Mouse (Mus musculus) forebrain, embryonic 11.5 days (tissue): ENCODE results near the gene Klf13. TPM values are rescaled to one million over a fixed set of nuclear protein-coding genes. Genes with fewer than 3 reads are reported as not detected.

Source experiments
- ATAC-seq: fragments of 200-750 bp; cut with Nextera tagmentation; replicated peaks from 2 replicates; pipeline ENCODE4 v1.8.0; 2017; ENCODE audit warnings: moderate TSS enrichment; ENCODE audit not compliant: low FRiP score
- DNase-seq: peaks from one replicate; pipeline ENCODE4 v3.0.0-alpha.2; 2017; ENCODE audit warnings: low spot score
- H3K27ac ChIP-seq: fragments of 300-500 bp; sonication (generic); 2 replicates; pipeline ENCODE4 v1.5.1; 2014; ENCODE audit warnings: low read depth, low read length
- H3K27me3 ChIP-seq: fragments of 300-500 bp; sonication (generic); 2 replicates; pipeline ENCODE4 v1.6.1; 2014; ENCODE audit warnings: mild to moderate bottlenecking, low read length, mixed read lengths; ENCODE audit not compliant: control insufficient read depth, insufficient read depth
- H3K36me3 ChIP-seq: fragments of 300-500 bp; sonication (generic); 2 replicates; pipeline ENCODE4 v1.6.1; 2014; ENCODE audit warnings: mild to moderate bottlenecking, low read length, moderate library complexity, mixed read lengths; ENCODE audit not compliant: control insufficient read depth, insufficient read depth
- H3K4me1 ChIP-seq: fragments of 300-500 bp; sonication (generic); replicated peaks from 2 replicates; pipeline ENCODE4 v1.6.1; 2014; ENCODE audit warnings: low read length, mixed read lengths; ENCODE audit not compliant: control insufficient read depth, insufficient read depth
- H3K4me2 ChIP-seq: fragments of 300-500 bp; sonication (generic); 2 replicates; pipeline ENCODE4 v1.6.1; 2014; ENCODE audit warnings: low read depth, mild to moderate bottlenecking, low read length, moderate library complexity, mixed read lengths; ENCODE audit not compliant: severe bottlenecking
- H3K4me3 ChIP-seq: fragments of 300-500 bp; sonication (generic); 2 replicates; pipeline ENCODE4 v1.5.1; 2014; ENCODE audit warnings: low read depth, low read length
- H3K9ac ChIP-seq: fragments of 300-500 bp; sonication (generic); 2 replicates; pipeline ENCODE4 v1.6.1; 2014; ENCODE audit warnings: low read length
- H3K9me3 ChIP-seq: fragments of 300-500 bp; sonication (generic); 2 replicates; pipeline ENCODE4 v1.6.1; 2016; ENCODE audit warnings: low read length, mixed read lengths; ENCODE audit not compliant: control insufficient read depth
- WGBS: fragments of 180-500 bp; shearing (Covaris S2); extraction: QIAGEN DNeasy Blood & Tissue Kit; methylation state at CpG from one replicate; pipeline ENCODE4 v1.1.7; 2014; 5-methylcytosine and 5-hydroxymethylcytosine counted together
- polyA plus RNA-seq: library from polyadenylated mRNA; unstranded; fragments of >200 nt; fragmentation: Nextera tagmentation; extraction: Ambion mirVana; gene quantifications from 2 replicates; pipeline ENCODE4 v1.2.1, GENCODE M21; 2014

Gene Klf13
- polyA plus RNA-seq, 1 experiment from 2014 or later: 26.6 TPM

- H3K27me3 ChIP-seq: no peaks in the 10 kb centered on the region
- DNase-seq (no peak), ATAC-seq (no peak)
- no peaks in the 10 kb centered on the region; the same call in 1 of the 2 replicates for H3K4me1 ChIP-seq
- H3K4me2 ChIP-seq: no peak overlapping the region
- H3K27ac ChIP-seq: no peak overlapping the region
- no peaks in the 10 kb centered on the region for H3K36me3 ChIP-seq
- no peak overlapping the region for H3K9ac ChIP-seq
- no peaks in the 10 kb centered on the region for H3K9me3 ChIP-seq
- WGBS: 49% methylated on average over 3 of the region's 3 CpGs
- no peak overlapping the region for H3K4me3 ChIP-seq
These were observed 31.2 kb upstream of the Klf13 start for GRCm38 (mm10) chr7:63969941-63970340.

GRCm38 (mm10) chr7:63965635-63966418 lies 27.1 kb upstream of the Klf13 start:
- Histone ChIP-seq H3K9ac (no peak overlapping the region), H3K36me3 (no peaks in the 10 kb centered on the region), H3K27me3 (no peaks in the 10 kb centered on the region), H3K4me1 (no peaks in the 10 kb centered on the region; the same call in 1 of the 2 replicates), H3K4me3 (no peak overlapping the region), H3K27ac (no peak overlapping the region), H3K4me2 (no peak overlapping the region), H3K9me3 (no peaks in the 10 kb centered on the region)
- DNase-seq (no peak), ATAC-seq (no peak)
- whole genome bisulfite sequencing: 81% methylated on average over 5 of the region's 5 CpGs

GRCm38 (mm10) chr7:63965135-63965534 lies 26.4 kb upstream of the Klf13 start:
- no peak overlapping the region for H3K27ac ChIP-seq

GRCm38 (mm10) chr7:63964121-63964520 lies 25.4 kb upstream of the Klf13 start:
- Histone ChIP-seq H3K9me3 (no peaks in the 10 kb centered on the region), H3K9ac (no peak overlapping the region), H3K27me3 (no peaks in the 10 kb centered on the region), H3K4me1 (no peaks in the 10 kb centered on the region), H3K36me3 (no peaks in the 10 kb centered on the region), H3K4me2 (no peak overlapping the region), H3K27ac (no peak overlapping the region), H3K4me3 (no peak overlapping the region)
- no peak for ATAC-seq
- 75% methylated on average over 6 of the region's 6 CpGs for WGBS
- peak; percentile 44 for DNase-seq

More at GRCm38 (mm10) chr7:63965135-63965534, 26.4 kb upstream of the Klf13 start:
- Histone ChIP-seq H3K27me3 (no peaks in the 10 kb centered on the region), H3K4me3 (no peak overlapping the region), H3K9ac (no peak overlapping the region), H3K9me3 (no peaks in the 10 kb centered on the region), H3K4me2 (no peak overlapping the region), H3K4me1 (no peaks in the 10 kb centered on the region), H3K36me3 (no peaks in the 10 kb centered on the region)
- ATAC-seq (peak; percentile 37; the same call in 1 of the 2 replicates), DNase-seq (no peak)
- 66% methylated on average over 2 of the region's 2 CpGs for WGBS

- no peak overlapping the region for H3K9ac ChIP-seq
- H3K4me2 ChIP-seq: no peak overlapping the region
- no peaks in the 10 kb centered on the region for H3K9me3 ChIP-seq
- H3K27me3 ChIP-seq: no peaks in the 10 kb centered on the region
- H3K4me3 ChIP-seq: no peak overlapping the region
- H3K36me3 ChIP-seq: no peaks in the 10 kb centered on the region
- DNase-seq (peak; percentile 25), ATAC-seq (no peak)
- H3K4me1 ChIP-seq: no peaks in the 10 kb centered on the region
- no peak overlapping the region for H3K27ac ChIP-seq
- 66% methylated on average over 5 of the region's 5 CpGs for WGBS
These were observed 24.9 kb upstream of the Klf13 start for GRCm38 (mm10) chr7:63963632-63964031.

- H3K4me3 ChIP-seq: peak overlapping the region; percentile 0; the same call in 1 of the 2 replicates
- H3K36me3 ChIP-seq: no peaks in the 10 kb centered on the region
- peak; percentile 9; the same call in 1 of the 2 replicates for ATAC-seq
- H3K4me1 ChIP-seq: peaks cover 24% of the 10 kb centered on the region
- no peaks in the 10 kb centered on the region for H3K27me3 ChIP-seq
- peak overlapping the region; percentile 99 for H3K27ac ChIP-seq
- no peaks in the 10 kb centered on the region for H3K9me3 ChIP-seq
- H3K9ac ChIP-seq: peak overlapping the region; percentile 43
- peak overlapping the region; percentile 40; the same call in 1 of the 2 replicates for H3K4me2 ChIP-seq
- 65% methylated on average over 12 of the region's 12 CpGs for WGBS
- DNase-seq: peak; percentile 53
These were observed 19.3 kb upstream of the Klf13 start for GRCm38 (mm10) chr7:63957872-63958640.

GRCm38 (mm10) chr7:63956981-63957713 lies 18.4 kb upstream of the Klf13 start:
- WGBS: 5% methylated on average over 16 of the region's 16 CpGs
- peak overlapping the region; percentile 43 for H3K9ac ChIP-seq
- DNase-seq: peak; percentile 89
- H3K4me1 ChIP-seq: peaks cover 29% of the 10 kb centered on the region
- ATAC-seq: peak; percentile 95
- H3K27me3 ChIP-seq: no peaks in the 10 kb centered on the region
- H3K9me3 ChIP-seq: no peaks in the 10 kb centered on the region
- H3K27ac ChIP-seq: peak overlapping the region; percentile 99
- peak overlapping the region; percentile 0; the same call in 1 of the 2 replicates for H3K4me3 ChIP-seq
- no peaks in the 10 kb centered on the region for H3K36me3 ChIP-seq
- peak overlapping the region; percentile 40; the same call in 1 of the 2 replicates for H3K4me2 ChIP-seq

- H3K27ac ChIP-seq: peak overlapping the region; percentile 99
- no peaks in the 10 kb centered on the region for H3K27me3 ChIP-seq
- no peak overlapping the region for H3K4me2 ChIP-seq
- no peak overlapping the region for H3K4me3 ChIP-seq
- 70% methylated on average over 14 of the region's 14 CpGs for WGBS
- peaks cover 34% of the 10 kb centered on the region for H3K4me1 ChIP-seq
- no peaks in the 10 kb centered on the region for H3K36me3 ChIP-seq
- ATAC-seq: peak; percentile 1; the same call in 1 of the 2 replicates
- no peaks in the 10 kb centered on the region for H3K9me3 ChIP-seq
- DNase-seq: peak; percentile 54
- no peak overlapping the region; the same call in 1 of the 2 replicates for H3K9ac ChIP-seq
These were observed 17.6 kb upstream of the Klf13 start for GRCm38 (mm10) chr7:63956138-63956823.
